Mouse (Mus musculus): ENCODE measurements around the gene Copg1.

DNA sequence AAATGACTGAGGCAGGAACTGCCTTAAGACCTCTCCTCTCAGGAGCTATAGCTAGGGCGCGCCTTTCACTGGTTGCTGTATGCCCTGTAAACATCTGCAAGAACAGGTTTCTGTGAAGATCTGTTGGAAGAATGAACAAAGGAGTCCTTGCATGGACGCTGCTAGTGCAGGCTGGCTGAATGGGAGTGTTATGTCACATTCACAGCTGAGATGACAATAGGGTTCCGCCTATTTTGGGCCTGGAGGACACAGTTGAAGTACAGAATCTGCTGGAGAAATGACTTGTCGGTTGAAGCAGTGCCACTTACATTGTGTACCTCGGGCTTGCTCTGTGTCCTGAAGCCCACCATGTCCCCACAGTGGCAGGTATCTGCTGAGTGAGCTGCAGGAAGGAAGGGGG, 21.6 kb downstream of the Copg1 start:
- no peak for TF ChIP-seq GATA1 (IDR thresholded peaks at IDR 0.05; ENCODE audit: borderline replicate concordance, low read length)
- no peak for TF ChIP-seq FLI1 (IDR thresholded peaks at IDR 0.05; ENCODE audit: low read length)

Data from megakaryocyte, embryonic 14.5 days (primary cell).